Mouse (Mus musculus) forebrain, embryonic 11.5 days (tissue): ENCODE results near the gene Col15a1. TPM values are rescaled to one million over a fixed set of nuclear protein-coding genes. Genes with fewer than 3 reads are reported as not detected.

Experiments used
- ATAC-seq: fragments of 200-750 bp; cut with Nextera tagmentation; replicated peaks from 2 replicates; pipeline ENCODE4 v1.8.0; 2017; ENCODE audit warnings: moderate TSS enrichment; ENCODE audit not compliant: low FRiP score
- DNase-seq: peaks from one replicate; pipeline ENCODE4 v3.0.0-alpha.2; 2017; ENCODE audit warnings: low spot score
- H3K27ac ChIP-seq: fragments of 300-500 bp; sonication (generic); 2 replicates; pipeline ENCODE4 v1.5.1; 2014; ENCODE audit warnings: low read depth, low read length
- H3K27me3 ChIP-seq: fragments of 300-500 bp; sonication (generic); 2 replicates; pipeline ENCODE4 v1.6.1; 2014; ENCODE audit warnings: mild to moderate bottlenecking, low read length, mixed read lengths; ENCODE audit not compliant: control insufficient read depth, insufficient read depth
- H3K36me3 ChIP-seq: fragments of 300-500 bp; sonication (generic); 2 replicates; pipeline ENCODE4 v1.6.1; 2014; ENCODE audit warnings: mild to moderate bottlenecking, low read length, moderate library complexity, mixed read lengths; ENCODE audit not compliant: control insufficient read depth, insufficient read depth
- H3K4me1 ChIP-seq: fragments of 300-500 bp; sonication (generic); replicated peaks from 2 replicates; pipeline ENCODE4 v1.6.1; 2014; ENCODE audit warnings: low read length, mixed read lengths; ENCODE audit not compliant: control insufficient read depth, insufficient read depth
- H3K4me2 ChIP-seq: fragments of 300-500 bp; sonication (generic); 2 replicates; pipeline ENCODE4 v1.6.1; 2014; ENCODE audit warnings: low read depth, mild to moderate bottlenecking, low read length, moderate library complexity, mixed read lengths; ENCODE audit not compliant: severe bottlenecking
- H3K4me3 ChIP-seq: fragments of 300-500 bp; sonication (generic); 2 replicates; pipeline ENCODE4 v1.5.1; 2014; ENCODE audit warnings: low read depth, low read length
- H3K9ac ChIP-seq: fragments of 300-500 bp; sonication (generic); 2 replicates; pipeline ENCODE4 v1.6.1; 2014; ENCODE audit warnings: low read length
- H3K9me3 ChIP-seq: fragments of 300-500 bp; sonication (generic); 2 replicates; pipeline ENCODE4 v1.6.1; 2016; ENCODE audit warnings: low read length, mixed read lengths; ENCODE audit not compliant: control insufficient read depth
- WGBS: fragments of 180-500 bp; shearing (Covaris S2); extraction: QIAGEN DNeasy Blood & Tissue Kit; methylation state at CpG from one replicate; pipeline ENCODE4 v1.1.7; 2014; 5-methylcytosine and 5-hydroxymethylcytosine counted together
- polyA plus RNA-seq: library from polyadenylated mRNA; unstranded; fragments of >200 nt; fragmentation: Nextera tagmentation; extraction: Ambion mirVana; gene quantifications from 2 replicates; pipeline ENCODE4 v1.2.1, GENCODE M21; 2014

The Col15a1 gene
- polyA plus RNA-seq, 1 experiment from 2014 or later = 7.0 TPM

DNA sequence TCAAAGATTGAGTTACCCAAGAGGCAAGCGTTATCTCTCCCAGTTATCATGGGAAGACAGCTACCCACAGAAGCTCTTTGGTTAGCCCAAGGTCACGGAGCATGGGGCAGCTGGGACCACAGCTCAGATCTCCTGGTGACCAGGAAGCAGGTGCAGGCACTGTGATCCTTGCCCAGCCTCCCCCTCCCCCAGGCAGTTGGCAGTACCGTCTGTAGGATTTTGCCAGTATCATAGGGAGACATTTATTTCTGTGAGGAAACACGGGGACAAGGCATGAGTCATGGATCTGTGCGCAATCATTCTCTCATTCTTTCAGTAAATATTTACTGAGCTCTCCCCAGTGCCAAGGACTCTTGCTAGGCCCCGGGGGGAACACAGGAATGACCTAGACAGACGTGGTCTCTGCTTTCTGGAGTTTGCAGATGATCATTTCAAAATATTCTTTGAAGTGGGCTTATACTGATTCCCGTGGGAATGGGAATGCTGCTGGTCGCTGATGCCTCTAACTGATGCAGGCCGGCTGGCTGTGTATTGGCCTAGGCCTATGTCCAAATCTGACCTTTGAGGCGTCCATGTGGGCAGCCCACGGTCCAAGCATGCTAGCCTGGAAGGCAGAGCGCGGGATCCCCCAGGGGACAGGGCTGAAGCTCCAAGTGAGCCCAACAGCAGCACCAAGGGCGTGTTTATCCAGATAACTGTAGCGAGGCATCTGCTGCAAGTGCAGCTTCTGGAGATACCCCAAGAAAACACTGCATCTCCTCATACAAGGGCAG lies 86.0 kb downstream of the Col15a1 start:
- no peak for DNase-seq
- no peak for ATAC-seq
- no peaks in the 10 kb centered on the region for H3K4me1 ChIP-seq
- H3K27ac ChIP-seq = no peak overlapping the region
- H3K4me3 ChIP-seq = no peak overlapping the region
- no peaks in the 10 kb centered on the region for H3K36me3 ChIP-seq
- no peak overlapping the region for H3K4me2 ChIP-seq
- WGBS = 86% methylated on average over 16 of the region's 16 CpGs
- H3K9me3 ChIP-seq = no peaks in the 10 kb centered on the region
- no peak overlapping the region for H3K9ac ChIP-seq
- H3K27me3 ChIP-seq = no peaks in the 10 kb centered on the region

DNA sequence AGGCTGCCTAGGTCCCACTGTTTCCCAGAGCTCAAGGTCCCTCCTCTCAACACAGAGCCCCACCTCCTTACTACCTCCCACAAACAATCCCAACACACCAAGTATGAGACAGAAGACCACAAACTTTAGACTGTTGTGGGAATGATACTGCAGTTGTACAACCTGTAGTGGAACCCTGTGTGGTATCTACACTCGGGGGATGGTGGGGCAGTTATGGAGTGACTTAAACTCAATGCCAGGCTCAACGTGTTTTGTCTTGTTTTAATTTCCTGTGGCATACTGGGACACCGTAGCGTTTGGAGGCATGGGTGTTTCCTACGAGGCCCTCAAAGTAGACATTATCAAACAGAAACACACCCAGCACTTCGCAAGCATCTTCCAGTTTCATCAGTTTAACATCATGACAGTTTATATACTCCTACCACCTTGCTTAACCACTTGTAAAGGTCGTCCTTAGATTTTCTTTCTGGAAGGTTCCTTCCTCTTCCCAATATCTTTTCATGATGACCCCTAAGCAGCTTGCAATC lies 86.6 kb downstream of the Col15a1 start:
- DNase-seq = no peak
- H3K9ac ChIP-seq = no peak overlapping the region
- WGBS = 88% methylated on average over 7 of the region's 7 CpGs

DNA sequence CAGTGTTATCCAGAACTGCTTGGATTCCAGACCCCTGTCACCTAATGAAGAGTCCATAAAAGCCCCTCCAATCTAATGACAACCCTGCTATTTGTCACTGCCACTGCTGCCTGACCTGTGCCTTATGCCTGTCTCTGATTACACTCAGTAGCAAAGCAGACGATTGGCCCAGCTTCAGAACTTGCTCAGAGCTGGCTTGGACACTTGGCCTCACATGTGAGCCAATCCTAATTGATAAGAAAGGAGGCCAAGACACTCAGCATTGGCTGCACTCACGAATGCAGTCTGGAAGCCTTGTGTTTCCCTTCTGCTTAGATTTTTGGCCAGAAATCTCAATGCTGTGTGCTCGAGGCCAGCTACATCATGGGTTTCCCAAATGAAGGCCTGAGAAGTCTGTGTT lies 87.6 kb downstream of the Col15a1 start:
- no peaks in the 10 kb centered on the region for H3K4me1 ChIP-seq
- no peak overlapping the region for H3K9ac ChIP-seq
- no peaks in the 10 kb centered on the region for H3K9me3 ChIP-seq
- H3K36me3 ChIP-seq = no peaks in the 10 kb centered on the region
- no peak overlapping the region for H3K4me3 ChIP-seq
- ATAC-seq (no peak), DNase-seq (no peak)
- no peaks in the 10 kb centered on the region for H3K27me3 ChIP-seq
- H3K4me2 ChIP-seq = no peak overlapping the region
- no peak overlapping the region for H3K27ac ChIP-seq
- WGBS = 64% methylated on average over 3 of the region's 3 CpGs

More for the DNA sequence above, 86.6 kb downstream of the Col15a1 start:
- Histone ChIP-seq H3K36me3 (no peaks in the 10 kb centered on the region), H3K4me1 (no peaks in the 10 kb centered on the region), H3K4me2 (no peak overlapping the region), H3K4me3 (no peak overlapping the region), H3K27ac (no peak overlapping the region), H3K9me3 (no peaks in the 10 kb centered on the region), H3K27me3 (no peaks in the 10 kb centered on the region)
- no peak for ATAC-seq

DNA sequence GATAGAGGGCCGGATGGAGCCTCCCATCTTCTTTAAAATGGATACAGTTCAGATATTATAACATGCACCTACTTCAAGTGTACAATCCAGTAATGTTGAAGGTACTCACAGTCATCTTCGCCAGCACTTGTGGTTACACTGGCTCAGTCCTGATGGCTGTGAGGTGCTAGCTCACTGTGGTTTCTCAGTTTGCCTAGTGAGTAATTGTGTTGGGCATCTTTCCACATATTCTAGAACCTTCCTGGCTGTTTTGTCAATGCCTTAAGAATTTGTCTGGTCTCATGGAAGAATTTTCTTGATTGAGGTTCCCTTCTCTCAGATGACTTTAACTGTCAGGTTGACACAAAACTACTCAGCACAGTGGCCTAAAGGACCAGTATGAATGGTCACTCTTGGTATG lies 92.7 kb downstream of the Col15a1 start:
- H3K4me1 ChIP-seq = no peaks in the 10 kb centered on the region
- whole genome bisulfite sequencing = 90% methylated on average over 2 of the region's 2 CpGs
- no peak overlapping the region for H3K4me2 ChIP-seq
- no peak overlapping the region for H3K4me3 ChIP-seq
- H3K27ac ChIP-seq = no peak overlapping the region
- no peaks in the 10 kb centered on the region for H3K36me3 ChIP-seq
- H3K9ac ChIP-seq = no peak overlapping the region
- ATAC-seq (no peak), DNase-seq (no peak)
- no peaks in the 10 kb centered on the region for H3K27me3 ChIP-seq
- H3K9me3 ChIP-seq = no peaks in the 10 kb centered on the region

DNA sequence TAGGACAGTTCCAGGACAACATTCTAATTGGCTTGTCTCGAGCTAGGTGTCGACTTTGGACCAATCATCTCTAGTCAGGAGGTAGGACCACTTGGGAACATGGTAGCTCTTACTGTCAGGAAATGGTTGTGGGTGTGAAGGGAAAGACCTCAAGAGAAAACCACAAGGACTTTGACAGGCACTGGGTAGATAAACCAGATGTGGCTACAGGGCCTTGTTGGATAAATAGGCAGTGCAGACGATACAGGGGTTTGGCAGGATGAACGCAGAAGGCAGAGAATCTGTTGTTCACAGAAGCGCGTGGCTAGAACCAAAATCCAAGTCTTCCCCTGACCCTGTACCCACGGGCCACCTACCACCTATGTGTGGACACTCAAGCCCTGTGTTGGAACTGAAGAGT lies 94.6 kb downstream of the Col15a1 start:
- Histone ChIP-seq H3K27ac (no peak overlapping the region), H3K4me3 (no peak overlapping the region), H3K4me1 (no peaks in the 10 kb centered on the region), H3K36me3 (no peaks in the 10 kb centered on the region), H3K9me3 (no peaks in the 10 kb centered on the region), H3K4me2 (no peak overlapping the region), H3K9ac (no peak overlapping the region), H3K27me3 (no peaks in the 10 kb centered on the region)
- no peak for ATAC-seq
- 93% methylated on average over 7 of the region's 7 CpGs for WGBS
- no peak for DNase-seq

DNA sequence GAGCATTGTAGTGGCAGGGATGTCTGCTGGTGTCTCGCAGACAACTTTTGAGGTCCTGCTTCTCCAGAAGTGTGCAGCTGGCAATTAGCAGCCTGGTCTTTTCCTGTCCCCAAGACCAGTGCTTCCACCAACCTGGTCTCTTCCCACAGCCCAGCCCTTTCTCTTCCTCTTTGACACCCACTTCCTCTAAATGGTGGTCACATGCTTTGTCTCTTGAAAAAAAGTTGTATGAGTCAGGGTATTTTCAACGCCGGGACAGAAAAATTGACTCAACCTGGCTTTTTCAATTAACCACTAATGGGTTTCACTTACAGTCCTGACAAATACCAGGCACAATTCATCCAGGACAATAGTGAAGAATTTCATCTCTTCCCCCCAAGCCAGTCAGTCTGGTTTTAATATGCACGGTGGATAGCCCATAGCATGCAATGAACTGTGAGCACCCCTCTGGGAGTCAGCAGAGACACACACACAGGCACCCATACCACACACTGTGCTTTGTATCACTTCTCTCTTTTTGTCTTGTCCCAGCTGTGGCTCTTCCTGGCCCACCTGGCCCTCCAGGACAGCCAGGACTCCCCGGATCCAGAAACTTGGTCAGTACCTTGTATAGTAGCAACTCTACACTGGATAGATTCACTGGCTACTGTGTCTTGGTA lies 95.5 kb downstream of the Col15a1 start:
- Histone ChIP-seq H3K36me3 (no peaks in the 10 kb centered on the region), H3K9me3 (no peaks in the 10 kb centered on the region), H3K9ac (no peak overlapping the region), H3K4me2 (no peak overlapping the region), H3K27me3 (no peaks in the 10 kb centered on the region), H3K27ac (no peak overlapping the region), H3K4me1 (no peaks in the 10 kb centered on the region), H3K4me3 (no peak overlapping the region)
- WGBS = 82% methylated on average over 5 of the region's 5 CpGs
- ATAC-seq = no peak
- no peak for DNase-seq

DNA sequence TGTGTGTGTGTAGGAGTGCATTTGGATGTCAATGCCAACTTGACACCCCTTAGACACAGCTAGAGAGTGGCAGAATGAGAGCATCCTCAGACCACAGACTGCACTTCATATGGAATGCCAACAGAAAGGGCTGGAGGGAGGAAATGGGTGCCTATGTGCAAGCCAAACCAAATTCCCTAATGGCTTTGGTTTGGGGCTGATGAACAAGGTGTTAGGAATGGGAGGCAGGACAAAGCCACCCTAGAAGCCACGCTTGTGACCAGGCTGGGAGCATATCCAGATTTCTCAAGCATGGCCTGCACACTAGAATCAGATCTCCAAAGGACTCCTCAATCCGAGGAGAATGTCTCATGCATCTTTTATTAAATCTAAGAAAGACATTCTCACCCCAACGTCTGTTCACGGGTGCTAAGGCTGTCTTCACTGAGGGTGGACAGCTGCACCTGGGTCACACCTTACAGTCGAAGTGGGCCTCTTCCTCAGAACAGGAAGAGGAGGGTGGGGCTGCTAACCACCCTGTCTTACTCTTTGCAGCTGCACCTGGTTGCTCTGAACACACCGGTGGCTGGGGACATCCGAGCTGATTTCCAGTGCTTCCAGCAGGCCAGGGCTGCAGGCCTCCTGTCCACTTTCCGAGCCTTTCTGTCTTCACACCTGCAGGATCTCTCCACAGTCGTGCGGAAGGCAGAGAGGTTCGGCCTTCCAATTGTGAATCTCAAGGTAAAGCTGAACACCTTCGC lies 102.1 kb downstream of the Col15a1 start:
- DNase-seq = no peak
- H3K27ac ChIP-seq = no peak overlapping the region
- H3K4me1 ChIP-seq = no peaks in the 10 kb centered on the region
- no peak overlapping the region for H3K4me3 ChIP-seq
- 87% methylated on average over 12 of the region's 12 CpGs for WGBS
- no peak overlapping the region for H3K9ac ChIP-seq
- H3K4me2 ChIP-seq = no peak overlapping the region
- ATAC-seq = no peak
- H3K27me3 ChIP-seq = no peaks in the 10 kb centered on the region
- no peaks in the 10 kb centered on the region for H3K36me3 ChIP-seq
- no peaks in the 10 kb centered on the region for H3K9me3 ChIP-seq

DNA sequence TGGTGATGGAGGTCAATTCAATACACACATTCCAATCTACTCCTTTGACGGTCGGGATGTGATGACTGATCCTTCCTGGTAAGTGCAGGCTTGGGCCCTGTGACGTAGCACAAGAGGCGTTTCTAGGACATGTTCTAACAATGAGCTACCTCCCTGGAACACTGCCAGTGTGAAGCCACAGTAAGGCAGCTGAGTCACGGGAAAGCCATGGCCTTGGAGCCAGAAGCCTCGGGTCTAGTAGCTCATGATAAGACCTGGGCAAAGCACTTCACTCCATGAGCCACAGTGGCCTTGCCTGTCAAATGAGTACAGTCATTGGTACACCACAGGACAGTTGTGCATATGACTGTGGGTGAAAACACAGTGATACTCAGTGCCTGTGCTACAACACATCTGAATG lies 102.9 kb downstream of the Col15a1 start:
- WGBS = 85% methylated on average over 6 of the region's 6 CpGs
- ATAC-seq = no peak

More for the DNA sequence above, 102.9 kb downstream of the Col15a1 start:
- H3K4me3 ChIP-seq = no peak overlapping the region
- H3K9ac ChIP-seq = no peak overlapping the region
- no peaks in the 10 kb centered on the region for H3K9me3 ChIP-seq
- no peak overlapping the region for H3K27ac ChIP-seq
- no peaks in the 10 kb centered on the region for H3K27me3 ChIP-seq
- H3K36me3 ChIP-seq = no peaks in the 10 kb centered on the region
- no peaks in the 10 kb centered on the region for H3K4me1 ChIP-seq
- DNase-seq = no peak
- H3K4me2 ChIP-seq = no peak overlapping the region
